In the genomic region with DNA sequence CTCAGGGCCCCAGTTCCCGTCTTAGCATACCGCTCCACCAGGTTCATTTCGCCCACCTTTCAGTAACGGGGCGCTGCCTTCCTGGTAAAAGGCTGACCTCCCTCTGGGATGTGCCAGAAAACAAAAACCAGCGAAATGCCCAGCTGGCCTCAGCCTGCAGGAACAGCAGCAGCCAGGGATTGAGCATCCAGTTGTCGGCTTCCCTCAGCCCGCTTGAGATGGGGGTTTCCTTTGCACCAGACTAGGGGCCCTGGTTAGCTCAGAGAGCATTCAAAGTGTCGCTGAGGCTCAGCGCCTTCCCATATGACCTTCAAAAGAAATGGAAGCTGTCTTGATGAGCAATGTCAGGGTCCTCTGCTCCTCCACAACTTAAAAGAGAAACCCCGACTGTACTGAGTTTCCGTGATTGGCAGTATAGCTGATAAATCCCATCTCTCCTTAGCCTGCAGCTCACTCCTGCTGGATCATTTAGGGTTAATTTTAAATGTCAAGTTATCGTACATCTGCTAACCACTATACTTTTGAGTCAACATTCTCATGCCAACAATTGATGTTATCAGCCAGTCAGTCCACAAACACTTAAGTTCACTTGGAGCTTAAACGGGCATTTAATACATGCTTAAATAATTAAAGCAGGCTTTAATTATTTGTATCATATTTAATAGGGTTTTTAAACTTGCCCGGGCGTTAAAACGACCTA, we compare ENCODE assay signal across 8 mouse cellular contexts. TPM values are rescaled to one million over a fixed set of nuclear protein-coding genes. Genes with fewer than 3 reads are reported as not detected.
DNase-seq lines count a peak whose midpoint lies in the region; ATAC-seq and TF ChIP-seq lines count a peak whose summit lies in the region.

No protein-coding gene starts in this region.

- peaks cover 50% of the 10 kb centered on the region for H3K4me1 ChIP-seq in megakaryocyte, embryonic 14.5 days
- H3K4me1 ChIP-seq in embryonic facial prominence, embryonic 15.5 days: peaks cover 31% of the 10 kb centered on the region
- H3K4me1 ChIP-seq in limb, embryonic 11.5 days (ENCODE audit: control insufficient read depth, insufficient read depth, low read length): no peaks in the 10 kb centered on the region
- peaks cover 12% of the 10 kb centered on the region; the same call in 1 of the 2 replicates for H3K4me1 ChIP-seq in small intestine, adult 2 months (ENCODE audit: control insufficient read depth, insufficient read depth, insufficient read length, low read length)

- H3K4me2 ChIP-seq in embryonic facial prominence, embryonic 15.5 days (replicated peaks): peak overlapping the region; percentile 82
- H3K4me2 ChIP-seq in limb, embryonic 11.5 days (ENCODE audit: low read depth, severe bottlenecking): peak overlapping the region; percentile 40

- no peak for DNase-seq in limb, embryonic 11.5 days (ENCODE audit: low spot score)
- no peak for DNase-seq in urinary bladder, postnatal 36 days (ENCODE audit: low spot score in 2 of 2)
- DNase-seq in right cerebral cortex, postnatal 4 days: no peak

- TF ChIP-seq CTCF in small intestine, adult 2 months (IDR thresholded peaks at IDR 0.05; ENCODE audit: extremely low read depth, insufficient read length, insufficient replicate concordance, low read depth, low read length): no peak

- ATAC-seq in megakaryocyte, adult 5-6 weeks (ENCODE audit: poor library complexity, severe bottlenecking): no peak
- 0 out of 2 replicates have a peak, but pooled peaks have one; percentile 6 for ATAC-seq in embryonic facial prominence, embryonic 15.5 days (ENCODE audit: insufficient number of reproducible peaks, low FRiP score, low TSS enrichment, low read depth)
- ATAC-seq in limb, embryonic 11.5 days (ENCODE audit: insufficient number of reproducible peaks, low FRiP score, low TSS enrichment, low read depth): no peak
- ATAC-seq in erythroid progenitor cell, adult 5-6 weeks (replicated peaks; ENCODE audit: low FRiP score, poor library complexity, severe bottlenecking): no peak

- peak overlapping the region; percentile 94 for H3K4me3 ChIP-seq in megakaryocyte, embryonic 14.5 days (replicated peaks)
- H3K4me3 ChIP-seq in embryonic facial prominence, embryonic 15.5 days (replicated peaks): peak overlapping the region; percentile 42
- peak overlapping the region; percentile 15 for H3K4me3 ChIP-seq in limb, embryonic 11.5 days (ENCODE audit: low read depth, low read length)
- peak overlapping the region; percentile 62 for H3K4me3 ChIP-seq in small intestine, adult 2 months (ENCODE audit: low read depth, low read length)

- H3K27me3 ChIP-seq in megakaryocyte, embryonic 14.5 days (replicated peaks): no peaks in the 10 kb centered on the region
- H3K27me3 ChIP-seq in embryonic facial prominence, embryonic 15.5 days: 0 out of 2 replicates have a peak, but pooled peaks cover 7% of the 10 kb centered on the region
- H3K27me3 ChIP-seq in limb, embryonic 11.5 days (ENCODE audit: control insufficient read depth, insufficient read depth, low read length): peaks cover 2% of the 10 kb centered on the region; the same call in 1 of the 2 replicates
- H3K27me3 ChIP-seq in small intestine, adult 2 months (ENCODE audit: control insufficient read depth, insufficient read depth, low read length): no peaks in the 10 kb centered on the region

- no peaks in the 10 kb centered on the region for H3K9me3 ChIP-seq in megakaryocyte, embryonic 14.5 days
- H3K9me3 ChIP-seq in embryonic facial prominence, embryonic 15.5 days (replicated peaks): no peaks in the 10 kb centered on the region
- no peaks in the 10 kb centered on the region for H3K9me3 ChIP-seq in limb, embryonic 11.5 days (ENCODE audit: control insufficient read depth, low read length)

- peak overlapping the region; percentile 63 for H3K9ac ChIP-seq in embryonic facial prominence, embryonic 15.5 days
- peak overlapping the region; percentile 44 for H3K9ac ChIP-seq in limb, embryonic 11.5 days (ENCODE audit: low read length)

- H3K36me3 ChIP-seq in megakaryocyte, embryonic 14.5 days (replicated peaks; ENCODE audit: low read length): peaks cover 41% of the 10 kb centered on the region
- no peaks in the 10 kb centered on the region for H3K36me3 ChIP-seq in embryonic facial prominence, embryonic 15.5 days
- H3K36me3 ChIP-seq in limb, embryonic 11.5 days (ENCODE audit: control insufficient read depth, insufficient read depth, low read length): no peaks in the 10 kb centered on the region
- H3K36me3 ChIP-seq in small intestine, adult 2 months (ENCODE audit: control insufficient read depth, insufficient read depth, low read length): no peaks in the 10 kb centered on the region

- TF ChIP-seq POLR2A in small intestine, adult 2 months (IDR thresholded peaks at IDR 0.05; ENCODE audit: low read depth, low read length): no peak

- 12% methylated on average over 17 of the region's 17 CpGs for WGBS in embryonic facial prominence, embryonic 15.5 days
- WGBS in limb, embryonic 11.5 days: 16% methylated on average over 17 of the region's 17 CpGs
- 11% methylated on average over 17 of the region's 17 CpGs for WGBS in small intestine, adult 2 months

- peak overlapping the region; percentile 72 for H3K27ac ChIP-seq in embryonic facial prominence, embryonic 15.5 days (replicated peaks)
- H3K27ac ChIP-seq in limb, embryonic 11.5 days (replicated peaks; ENCODE audit: low read depth, low read length): no peak overlapping the region
- H3K27ac ChIP-seq in small intestine, adult 2 months (ENCODE audit: insufficient read depth, low read depth, low read length): peak overlapping the region; percentile 8; the same call in 1 of the 2 replicates

RNA-seq across cellular contexts. Expression of gene Batf, which starts 19.5 kb away (rescaled TPM):
- 27.1 and 31.7 TPM in 2 replicates for polyA plus RNA-seq in megakaryocyte, embryonic 14.5 days (2012; ENCODE audit: insufficient read depth, low replicate concordance)
- 10.6 and 11.5 TPM in 2 replicates for total RNA-seq in megakaryocyte, adult 5-6 weeks (2015)
- total RNA-seq in megakaryocyte, adult 5-6 weeks (2017): 31.5 and 41.2 TPM in 2 replicates
- 7.2 and 7.7 TPM in 2 replicates for polyA plus RNA-seq in embryonic facial prominence, embryonic 15.5 days (2015; fragmentation: Nextera tagmentation; extraction: Ambion mirVana)
- polyA plus RNA-seq in limb, embryonic 11.5 days (2014; fragmentation: Nextera tagmentation; extraction: Ambion mirVana): 1.1 and 1.5 TPM in 2 replicates
- 4.2 and 7.1 TPM in 2 replicates for polyA plus RNA-seq in small intestine, adult 2 months (2012; rRNA removed)
- 10.8 TPM in 1 of 2 replicates, not detected in the other for total RNA-seq in erythroid progenitor cell, adult 5-6 weeks (2015; ENCODE audit: low replicate concordance)
- 0.61 and 6.3 TPM in 2 replicates for total RNA-seq in erythroid progenitor cell, adult 5-6 weeks (2017; ENCODE audit: low replicate concordance)

RNA-seq across cellular contexts. Expression of gene Flvcr2, which starts 40.4 kb away (rescaled TPM):
- polyA plus RNA-seq in megakaryocyte, embryonic 14.5 days (2012; ENCODE audit: insufficient read depth, low replicate concordance): not detected in 2 replicates
- not detected in 2 replicates for total RNA-seq in megakaryocyte, adult 5-6 weeks (2015)
- not detected in 2 replicates for total RNA-seq in megakaryocyte, adult 5-6 weeks (2017)
- 2.3 and 3.2 TPM in 2 replicates for polyA plus RNA-seq in embryonic facial prominence, embryonic 15.5 days (2015; fragmentation: Nextera tagmentation; extraction: Ambion mirVana)
- polyA plus RNA-seq in limb, embryonic 11.5 days (2014; fragmentation: Nextera tagmentation; extraction: Ambion mirVana): 1.1 and 1.4 TPM in 2 replicates
- polyA plus RNA-seq in small intestine, adult 2 months (2012; rRNA removed): 1.8 and 3.4 TPM in 2 replicates
- not detected in 2 replicates for total RNA-seq in erythroid progenitor cell, adult 5-6 weeks (2015; ENCODE audit: low replicate concordance)
- not detected in 2 replicates for total RNA-seq in erythroid progenitor cell, adult 5-6 weeks (2017; ENCODE audit: low replicate concordance)

Comparison
In these comparisons a context has a peak if more than half of its experiments do, and no peak if none do; other contexts are left out.
1. H3K4me3 ChIP-seq: peak in every context shown above with its lines; median percentile 94 in megakaryocyte, embryonic 14.5 days; 62 in small intestine, adult 2 months; 42 in embryonic facial prominence, embryonic 15.5 days; 15 in limb, embryonic 11.5 days.